Mouse (Mus musculus): ENCODE data around the gene Rhoc. TPM values are rescaled to one million over a fixed set of nuclear protein-coding genes. Genes with fewer than 3 reads are reported as not detected.

Gene Rhoc
- polyA plus RNA-seq, 1 experiment from 2014 or later, result 183 TPM

GRCm38 (mm10) chr3:104841049-104841448, 52.9 kb downstream of the Rhoc start:
- no peaks in the 10 kb centered on the region for H3K9me3 ChIP-seq (ENCODE audit: control insufficient read depth, low read length)
- H3K36me3 ChIP-seq (ENCODE audit: control insufficient read depth, insufficient read depth, low read length), result peaks cover 83% of the 10 kb centered on the region
- no peaks in the 10 kb centered on the region for H3K4me1 ChIP-seq (ENCODE audit: control insufficient read depth, insufficient read depth, low read length)
- H3K27ac ChIP-seq (replicated peaks; ENCODE audit: low read depth, low read length), result no peak overlapping the region
- H3K4me3 ChIP-seq (ENCODE audit: low read depth, low read length), result no peak overlapping the region
- no peak overlapping the region for H3K4me2 ChIP-seq (ENCODE audit: low read depth, low read length)
- no peak overlapping the region for H3K9ac ChIP-seq (ENCODE audit: low read depth, low read length)
- ATAC-seq (ENCODE audit: low read depth) (no peak), DNase-seq (ENCODE audit: low spot score) (no peak)
- WGBS, result 96% methylated on average over 5 of the region's 5 CpGs
- no peaks in the 10 kb centered on the region for H3K27me3 ChIP-seq (replicated peaks; ENCODE audit: control insufficient read depth, insufficient read depth, low read length)

Other genes with a start within 250 kb of the Rhoc start
- gene Slc16a1, start 149.7 kb upstream of the Rhoc start, polyA plus RNA-seq (2014; fragmentation: Nextera tagmentation; extraction: Ambion mirVana), result 30.9 and 39.2 TPM in 2 replicates
- gene Ppm1j, start 7.3 kb upstream of the Rhoc start, polyA plus RNA-seq (2014; fragmentation: Nextera tagmentation; extraction: Ambion mirVana), result 3.4 and 3.7 TPM in 2 replicates
- 0.24 and 0.68 TPM in 2 replicates for gene Fam19a3, start 6.5 kb upstream of the Rhoc start, polyA plus RNA-seq (2014; fragmentation: Nextera tagmentation; extraction: Ambion mirVana)
- 38.1 and 44.6 TPM in 2 replicates for gene Mov10, start 30.2 kb downstream of the Rhoc start, polyA plus RNA-seq (2014; fragmentation: Nextera tagmentation; extraction: Ambion mirVana)
- 32.8 and 35.3 TPM in 2 replicates for gene St7l, start 75.6 kb downstream of the Rhoc start, polyA plus RNA-seq (2014; fragmentation: Nextera tagmentation; extraction: Ambion mirVana)
- gene Capza1, start 76.1 kb downstream of the Rhoc start, polyA plus RNA-seq (2014; fragmentation: Nextera tagmentation; extraction: Ambion mirVana), result 192 and 219 TPM in 2 replicates
- gene Wnt2b, start 173.5 kb downstream of the Rhoc start, polyA plus RNA-seq (2014; fragmentation: Nextera tagmentation; extraction: Ambion mirVana), result 1.3 and 1.4 TPM in 2 replicates